Mouse (Mus musculus) gastrocnemius, adult 18-20 months (tissue): ENCODE measurements around the gene Gm4707. TPM values are rescaled to one million over a fixed set of nuclear protein-coding genes. Genes with fewer than 3 reads are reported as not detected.
A peak's percentile ranks its signal among the peaks of the same experiment; 100 is the strongest.
"Not testable (repeated sequence)": the region's sequence is repeated elsewhere in the genome, so short reads cannot be mapped to it uniquely, and the experiment has no call there.

ENCODE experiments used
- DNase-seq: peaks from one replicate; pipeline ENCODE4 v3.0.0; 2021; ENCODE audit warnings: low spot score
- long read RNA-seq, 2 experiments: library from polyadenylated mRNA; stranded (forward); transcript quantifications; one replicate each; pipeline ENCODE4 v2.0.0; 2021
- total RNA-seq, 2 experiments: library from RNA; stranded (reverse); gene quantifications; 2 replicates each; pipeline ENCODE4 v1.2.3; 2021

The Gm4707 gene
- total RNA-seq = under 1 TPM; 0.57 to 0.71 TPM
- long read RNA-seq, experiment 1 = 0 reads
- long read RNA-seq, experiment 2 = 0 reads

DNA sequence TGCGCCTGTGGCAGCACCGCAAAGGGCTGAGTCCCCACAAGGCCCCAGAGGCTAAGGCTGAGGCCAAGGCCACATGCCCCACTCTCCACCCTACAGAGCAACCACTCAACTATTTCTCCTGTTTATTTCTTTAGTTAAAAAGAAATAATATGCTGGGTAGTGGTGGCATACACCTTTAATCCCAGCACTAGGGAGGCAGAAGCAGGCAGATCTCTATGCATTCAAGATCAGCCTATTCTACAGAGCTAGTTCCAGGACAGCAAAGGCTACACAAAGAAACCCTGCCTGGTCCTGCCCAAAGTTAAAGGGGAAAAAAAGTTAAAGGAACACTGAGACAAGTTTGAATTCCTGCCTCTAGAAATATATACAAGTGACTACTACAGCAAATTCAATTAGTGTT lies at the start of gene Gm4707:
Gene Gm4707, minus strand, starts transcription at position 101 of the 400 bp plus-strand sequence.
- DNase-seq = no peak

GRCm38 (mm10) chr17:71506832-71507231 lies 47.1 kb upstream of the Gm4707 start:
- DNase-seq = no peak

DNA sequence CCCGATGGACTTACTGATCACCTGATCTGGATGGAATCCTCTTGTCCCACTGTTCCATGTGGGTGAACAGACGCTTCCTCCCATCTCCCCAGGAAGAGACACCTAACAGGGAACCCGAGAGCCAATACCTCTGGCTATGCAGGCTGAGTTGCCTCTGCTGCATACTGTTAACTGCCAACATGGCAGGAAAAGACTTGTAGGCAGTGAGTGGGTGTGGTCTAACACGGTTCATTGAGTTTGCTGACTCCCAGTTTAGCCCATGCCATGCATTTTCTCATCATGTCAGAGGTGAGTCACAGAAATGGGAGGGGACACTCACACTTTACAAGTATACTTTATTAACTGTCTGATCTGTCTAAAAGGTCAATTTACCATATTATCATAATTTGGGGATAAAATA lies 36.1 kb upstream of the Gm4707 start:
- DNase-seq = no peak

DNA sequence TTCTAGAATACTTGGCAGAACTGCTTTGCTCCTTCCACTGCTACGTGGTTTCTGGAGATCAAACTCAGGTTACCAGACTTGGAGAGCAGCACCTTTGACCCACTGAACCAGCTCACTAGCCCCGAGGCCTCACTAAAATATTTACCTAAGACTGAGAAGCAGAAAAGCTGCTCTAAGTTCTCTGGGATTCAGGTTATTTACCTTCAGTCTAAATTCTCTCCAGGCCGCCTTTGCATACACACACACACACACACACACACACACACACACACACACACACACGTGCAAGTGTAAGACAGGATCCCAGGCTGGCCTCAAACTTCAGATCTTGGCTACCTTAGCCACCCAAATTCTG lies 31.6 kb upstream of the Gm4707 start:
- DNase-seq = no peak

DNA sequence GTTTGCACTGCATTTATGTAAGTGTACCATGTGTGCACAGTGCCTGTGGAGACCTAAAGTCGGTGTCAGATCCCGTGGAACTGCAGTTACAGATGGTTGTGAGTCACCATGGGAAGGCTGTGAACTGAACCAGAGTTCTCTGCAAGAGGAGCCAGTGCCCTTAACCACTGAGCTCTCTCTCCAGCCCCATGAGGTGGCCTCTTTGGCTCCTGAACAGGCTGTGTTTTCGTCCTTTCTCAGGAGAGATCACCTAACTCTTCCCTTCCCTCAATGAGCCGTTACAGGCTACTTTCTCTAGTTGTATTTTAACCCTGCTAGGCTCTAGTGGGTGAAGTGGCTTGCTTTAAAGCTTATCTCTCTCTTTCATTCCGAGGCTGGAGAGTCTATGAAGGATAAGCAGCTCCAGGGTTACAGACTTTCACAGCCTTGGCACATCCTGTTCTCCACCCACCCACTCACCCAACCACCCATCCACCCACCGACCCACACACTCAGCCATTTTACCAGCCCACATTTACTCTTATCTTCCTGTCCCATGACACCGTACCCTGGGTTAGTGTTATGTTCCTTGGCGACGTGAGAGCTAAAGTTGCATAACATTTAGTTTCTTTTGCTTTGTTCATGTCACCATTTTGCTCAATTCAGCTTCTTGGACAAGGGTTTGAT lies 31.1 kb upstream of the Gm4707 start:
- no peak for DNase-seq

- DNase-seq = no peak
Measured at GRCm38 (mm10) chr17:71489703-71490461, 30.2 kb upstream of the Gm4707 start.

DNA sequence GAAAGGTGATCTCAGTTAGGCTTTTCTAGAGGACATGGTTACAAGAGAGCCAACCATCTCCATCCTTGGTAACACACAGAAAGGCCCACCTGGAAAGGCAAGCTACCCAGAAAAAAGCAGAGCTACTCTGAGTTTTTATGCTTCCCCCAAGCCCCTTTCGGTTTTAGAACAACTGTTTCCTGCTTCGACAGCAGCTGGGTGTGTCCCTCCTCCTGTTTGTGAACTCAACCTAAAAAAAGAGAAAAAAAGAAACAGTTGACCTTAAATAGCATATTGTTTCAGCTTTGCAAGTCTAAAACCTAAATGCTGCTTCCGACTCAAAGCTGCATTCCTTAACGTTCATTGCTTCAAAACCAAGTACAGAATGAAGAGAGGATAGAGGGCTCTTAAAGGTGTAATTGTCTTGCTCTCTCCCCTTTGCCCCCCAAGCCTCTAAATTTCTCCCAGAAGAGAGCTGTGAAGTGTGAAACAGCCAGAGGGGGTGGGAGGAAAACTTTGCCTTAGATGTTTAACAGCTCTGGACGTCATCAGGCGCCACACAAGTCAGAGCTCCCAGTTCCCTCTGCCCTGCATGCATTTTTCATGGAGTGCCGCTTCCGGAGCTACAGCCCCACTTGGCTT lies 26.6 kb upstream of the Gm4707 start:
- DNase-seq = peak; percentile 11

- peak; percentile 7 for DNase-seq
Measured at GRCm38 (mm10) chr17:71485791-71486230, 26.1 kb upstream of the Gm4707 start.

- no peak for DNase-seq
Measured at GRCm38 (mm10) chr17:71484711-71485110, 25.0 kb upstream of the Gm4707 start.

GRCm38 (mm10) chr17:71483418-71484060 lies 23.8 kb upstream of the Gm4707 start:
- DNase-seq = no peak

DNA sequence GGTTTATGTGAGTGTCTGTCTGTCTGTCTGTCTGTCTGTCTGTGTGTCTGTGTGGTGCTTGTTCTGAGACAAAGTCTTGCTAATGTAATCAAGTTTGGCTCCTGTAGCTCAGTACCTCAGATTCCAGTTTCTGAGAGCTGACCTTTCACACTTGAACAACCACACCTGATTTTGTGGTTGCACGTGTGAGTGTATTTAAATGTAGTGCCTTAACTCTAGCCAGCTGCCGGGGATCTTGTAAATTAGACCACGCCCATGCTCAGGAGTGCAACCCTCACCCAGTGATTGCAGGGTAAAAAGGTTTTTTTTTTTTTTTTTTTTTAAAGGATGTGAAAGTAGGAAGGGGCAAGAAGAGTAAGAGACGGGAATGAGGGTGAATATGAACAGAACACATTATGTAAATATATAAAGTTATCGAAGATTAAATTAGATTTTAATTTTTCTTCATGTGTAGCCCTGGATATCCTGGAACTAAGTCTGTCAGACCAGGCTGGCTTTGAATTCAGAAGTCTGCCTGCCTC lies 19.7 kb upstream of the Gm4707 start:
- no peak for DNase-seq

GRCm38 (mm10) chr17:71477481-71477880 lies 17.8 kb upstream of the Gm4707 start:
- no peak for DNase-seq

DNA sequence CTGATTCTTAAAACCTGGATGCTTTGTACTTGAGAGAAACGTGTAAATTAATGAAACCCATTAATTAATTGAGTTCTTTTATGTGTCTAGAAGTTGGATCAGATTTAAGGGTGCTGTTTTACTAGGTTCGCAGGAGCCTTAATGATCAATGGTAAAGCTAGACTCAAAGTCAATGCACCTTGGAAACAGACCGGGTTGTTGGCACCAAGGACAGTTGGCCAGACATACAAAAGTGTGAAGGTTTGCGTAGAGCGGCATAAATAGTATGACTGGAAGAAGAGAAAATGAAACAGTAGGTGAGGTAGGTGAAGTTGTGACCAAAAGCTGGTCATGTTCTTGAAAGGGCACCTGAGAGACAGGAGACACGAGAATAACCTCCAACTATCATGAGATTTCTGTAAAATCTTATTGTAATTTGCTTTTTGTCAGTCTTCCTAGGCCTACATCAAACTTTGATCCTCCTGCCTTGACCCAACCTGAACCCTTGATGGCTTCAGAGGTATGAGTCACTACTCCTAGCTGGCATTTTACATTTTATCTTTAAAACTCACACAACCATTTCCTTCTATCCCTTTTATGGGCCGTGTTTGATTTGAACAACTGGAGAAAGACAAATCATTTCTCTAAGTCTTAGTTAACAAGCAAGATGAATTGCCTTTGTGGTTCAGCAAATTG lies 16.8 kb upstream of the Gm4707 start:
- DNase-seq = no peak

GRCm38 (mm10) chr17:71475705-71476089 lies 16.0 kb upstream of the Gm4707 start:
- DNase-seq = peak; percentile 47

DNA sequence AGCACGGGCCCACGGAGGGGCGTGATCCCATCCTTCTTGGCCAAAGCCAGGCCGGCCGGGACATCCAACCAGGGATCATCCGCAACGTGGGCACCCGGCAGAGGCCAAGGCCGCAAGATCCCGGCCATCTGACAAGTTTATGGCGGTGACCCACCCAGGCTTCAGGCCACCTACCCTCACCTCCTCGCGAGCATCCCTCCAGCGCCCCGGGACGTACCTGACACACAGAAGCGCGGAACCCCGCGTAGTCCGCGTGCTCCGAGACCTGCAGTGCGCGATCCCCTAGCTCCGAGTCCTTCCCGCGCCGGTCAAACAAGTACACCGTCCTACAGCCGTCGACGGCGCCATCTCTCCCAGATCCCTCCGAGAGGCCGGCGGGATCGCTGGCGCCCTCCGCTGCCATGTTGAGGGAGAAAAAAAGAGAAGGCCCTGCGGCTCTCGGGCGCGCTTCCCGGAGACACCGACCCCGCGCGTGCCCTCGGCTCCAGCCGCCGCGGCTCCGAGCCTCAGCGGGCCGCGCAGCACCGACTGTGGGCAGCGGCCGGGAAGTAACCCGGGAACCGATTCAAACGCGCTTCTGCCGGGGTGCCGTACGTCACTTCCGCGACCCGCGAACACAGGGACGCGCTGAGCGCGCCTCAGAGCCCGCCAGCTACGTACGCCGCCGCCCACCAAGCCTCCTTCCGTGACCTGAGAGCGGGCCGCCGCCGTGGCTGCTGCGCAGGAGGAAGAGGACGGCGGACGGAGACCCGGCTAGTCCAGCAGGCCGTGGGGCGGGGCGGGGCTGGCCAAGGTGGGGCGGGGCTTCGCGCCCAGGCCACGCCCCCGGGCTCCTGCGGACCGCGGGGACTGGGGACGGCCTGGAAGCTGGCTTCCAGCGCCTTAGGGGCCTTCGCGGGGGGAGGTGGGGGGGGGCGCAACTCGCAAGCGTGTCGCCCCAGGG lies 15.3 kb upstream of the Gm4707 start, which contains the start of gene Smchd1:
Gene Smchd1, minus strand, starts transcription at position 582 of the 943 bp plus-strand sequence.
- peak; percentile 92 for DNase-seq

DNA sequence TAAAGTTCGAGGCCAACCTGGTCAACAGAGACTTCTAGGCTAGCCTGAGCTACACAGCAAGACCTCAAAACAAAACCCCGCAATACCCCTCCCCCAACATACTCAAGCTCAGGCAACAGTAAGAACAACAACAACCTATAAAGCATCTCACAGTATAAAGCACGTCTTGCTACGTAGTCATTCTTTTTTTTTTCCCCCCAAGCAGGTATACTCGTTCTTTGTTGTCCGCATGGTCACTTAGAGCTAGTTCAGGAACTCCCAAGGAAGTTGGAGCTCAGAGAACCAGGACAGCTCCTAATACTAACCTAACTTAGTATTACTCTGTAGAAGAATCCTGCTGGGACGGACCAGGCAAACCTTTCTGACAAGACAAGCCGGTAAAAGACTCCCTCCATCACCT lies 14.4 kb upstream of the Gm4707 start:
- DNase-seq = no peak

GRCm38 (mm10) chr17:71471261-71471660 lies 11.5 kb upstream of the Gm4707 start:
- DNase-seq = no peak

DNA sequence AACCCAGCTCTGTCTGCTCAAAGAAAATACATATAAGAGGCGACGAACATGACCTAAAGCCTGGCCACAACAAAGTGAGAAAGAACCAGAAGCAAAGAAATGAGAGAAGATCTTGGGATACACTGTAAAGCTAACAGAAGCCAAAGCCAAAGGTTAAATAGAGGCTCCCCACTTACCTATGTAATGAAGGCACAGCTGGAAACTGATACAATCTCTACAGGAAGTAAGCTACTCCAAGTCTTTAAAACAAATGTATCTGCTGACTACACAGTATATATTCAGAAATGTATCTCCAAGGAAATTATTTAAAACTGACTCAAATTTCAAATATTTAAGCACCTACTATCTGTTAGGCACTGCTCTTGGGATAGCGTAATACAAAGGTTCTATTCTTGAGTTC lies 594 bp upstream of the Gm4707 start:
- no peak for DNase-seq

DNA sequence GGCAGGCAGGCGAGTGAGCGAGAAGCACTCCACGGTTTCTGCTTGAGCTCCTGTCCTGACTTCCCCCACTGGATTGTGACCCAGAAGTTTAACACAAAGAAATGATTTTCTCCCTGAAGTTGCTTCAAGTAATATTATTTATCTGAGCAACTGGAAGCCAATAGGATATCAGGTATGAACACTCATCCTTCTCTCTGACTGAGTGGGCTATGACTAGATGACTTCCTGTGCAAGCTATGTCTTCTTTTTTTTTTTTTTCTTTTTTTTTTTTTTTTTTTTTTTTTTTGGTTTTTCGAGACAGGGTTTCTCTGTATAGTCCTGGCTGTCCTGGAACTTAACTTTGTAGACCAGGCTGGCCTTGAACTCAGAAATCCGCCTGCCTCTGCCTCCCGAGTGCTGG lies 2.4 kb downstream of the Gm4707 start:
- not testable (repeated sequence) for DNase-seq

GRCm38 (mm10) chr17:71445191-71445590 lies 14.5 kb downstream of the Gm4707 start:
- no peak for DNase-seq
